Mouse (Mus musculus) MEL (cell line): Measurements from ENCODE around the gene Foxo3. TPM values are rescaled to one million over a fixed set of nuclear protein-coding genes. Genes with fewer than 3 reads are reported as not detected.

ENCODE experiments used
- CHD2 ChIP-seq: IDR thresholded peaks from 2 replicates; pipeline ENCODE4 v1.6.1; 2011; ENCODE audit warnings: low read length, improper control_type of control experiment
- CTCF ChIP-seq, 3 experiments: IDR thresholded peaks in 2 of 3; conservative IDR thresholded peaks in 1 of 3; 2 replicates each; pipeline ENCODE4 v1.5.1; 2011 to 2012; ENCODE audit warnings: low read length in 3 of 3, low read depth in 2 of 3, mild to moderate bottlenecking in 2 of 3, improper control_type of control experiment in 1 of 3, inconsistent platforms in 1 of 3, mixed read lengths in 1 of 3, moderate library complexity in 1 of 3; ENCODE audit not compliant: control insufficient read depth in 1 of 3, insufficient read depth in 1 of 3, poor library complexity in 1 of 3, severe bottlenecking in 1 of 3
- E2F4 ChIP-seq: IDR thresholded peaks from 2 replicates; pipeline ENCODE4 v1.6.1; 2011; ENCODE audit warnings: low read depth, low read length, improper control_type of control experiment, borderline replicate concordance
- EP300 ChIP-seq, 2 experiments: IDR thresholded peaks; 2 replicates each; pipeline ENCODE4 v1.6.1; 2011; ENCODE audit warnings: improper control_type of control experiment in 2 of 2, low read length in 2 of 2, low read depth in 1 of 2, mild to moderate bottlenecking in 1 of 2
- GABPA ChIP-seq: IDR thresholded peaks from 2 replicates; pipeline ENCODE4 v1.6.1; 2012; ENCODE audit warnings: low read depth, mild to moderate bottlenecking, inconsistent platforms, low read length, improper control_type of control experiment, moderate library complexity
- GATA1 ChIP-seq: IDR thresholded peaks from 2 replicates; pipeline ENCODE4 v1.6.1; 2011; ENCODE audit warnings: low read depth, low read length, improper control_type of control experiment
- JUND ChIP-seq: IDR thresholded peaks from 2 replicates; pipeline ENCODE4 v1.6.1; 2011; ENCODE audit warnings: low read depth, mild to moderate bottlenecking, improper control_type of control experiment, low read length
- KAT2A ChIP-seq: conservative IDR thresholded peaks from 2 replicates; pipeline ENCODE4 v1.6.1; 2012; ENCODE audit warnings: low read depth, low read length, improper control_type of control experiment, inconsistent platforms
- MAX ChIP-seq: IDR thresholded peaks from 2 replicates; pipeline ENCODE4 v1.6.1; 2011; ENCODE audit warnings: low read length, improper control_type of control experiment
- MXI1 ChIP-seq: IDR thresholded peaks from 2 replicates; pipeline ENCODE4 v1.6.1; 2011; ENCODE audit warnings: mild to moderate bottlenecking, low read depth, low read length, improper control_type of control experiment
- MYB ChIP-seq: IDR thresholded peaks from 2 replicates; pipeline ENCODE4 v1.6.1; 2011; ENCODE audit warnings: mild to moderate bottlenecking, low read depth, low read length, improper control_type of control experiment
- NELFE ChIP-seq: IDR thresholded peaks from 2 replicates; pipeline ENCODE4 v1.6.1; 2011; ENCODE audit warnings: low read depth, low read length, improper control_type of control experiment
- NRF1 ChIP-seq: IDR thresholded peaks from 2 replicates; pipeline ENCODE4 v1.6.1; 2014; ENCODE audit warnings: low read depth, mild to moderate bottlenecking, inconsistent platforms, low read length, improper control_type of control experiment, moderate library complexity; ENCODE audit not compliant: poor library complexity, insufficient read depth, severe bottlenecking
- POLR2A ChIP-seq, 2 experiments: IDR thresholded peaks; 2 replicates each; pipeline ENCODE4 v1.6.1; 2011 to 2012; ENCODE audit warnings: low read length in 2 of 2, mild to moderate bottlenecking in 2 of 2, control low read depth in 1 of 2, improper control_type of control experiment in 1 of 2, low read depth in 1 of 2, moderate library complexity in 1 of 2; ENCODE audit not compliant: control insufficient read depth in 1 of 2, insufficient read depth in 1 of 2, poor library complexity in 1 of 2
- POLR2AphosphoS2 ChIP-seq: IDR thresholded peaks from 2 replicates; pipeline ENCODE4 v1.6.1; 2011; ENCODE audit warnings: low read length, improper control_type of control experiment
- POLR2AphosphoS5 ChIP-seq: IDR thresholded peaks from 2 replicates; pipeline ENCODE4 v1.6.1; 2012; ENCODE audit warnings: low read depth, borderline replicate concordance, mild to moderate bottlenecking, inconsistent platforms, low read length, moderate library complexity, mixed read lengths
- RCOR1 ChIP-seq: IDR thresholded peaks from 2 replicates; pipeline ENCODE4 v1.6.1; 2012; ENCODE audit warnings: low read depth, mild to moderate bottlenecking, inconsistent platforms, low read length, improper control_type of control experiment
- SIN3A ChIP-seq: IDR thresholded peaks from 2 replicates; pipeline ENCODE4 v1.6.1; 2012; ENCODE audit warnings: low read length, improper control_type of control experiment, inconsistent platforms
- TCF12 ChIP-seq: IDR thresholded peaks from 2 replicates; pipeline ENCODE4 v1.6.1; 2014; ENCODE audit warnings: low read depth, mild to moderate bottlenecking, inconsistent platforms, low read length, improper control_type of control experiment, moderate library complexity
- UBTF ChIP-seq: IDR thresholded peaks from 2 replicates; pipeline ENCODE4 v1.6.1; 2012; ENCODE audit warnings: low read depth, mild to moderate bottlenecking, inconsistent platforms, low read length, improper control_type of control experiment, moderate library complexity, borderline replicate concordance; ENCODE audit not compliant: insufficient read depth
- USF1 ChIP-seq: IDR thresholded peaks from 2 replicates; pipeline ENCODE4 v1.6.1; 2014; ENCODE audit warnings: low read depth, mild to moderate bottlenecking, inconsistent platforms, low read length, improper control_type of control experiment, moderate library complexity
- USF2 ChIP-seq, 2 experiments: IDR thresholded peaks; 2 replicates each; pipeline ENCODE4 v1.6.1; 2011 to 2012; ENCODE audit warnings: improper control_type of control experiment in 2 of 2, low read length in 2 of 2, borderline replicate concordance in 1 of 2, inconsistent platforms in 1 of 2, low read depth in 1 of 2, mild to moderate bottlenecking in 1 of 2; ENCODE audit not compliant: insufficient read depth in 1 of 2
- ZC3H11A ChIP-seq: IDR thresholded peaks from 2 replicates; pipeline ENCODE4 v1.6.1; 2012; ENCODE audit warnings: low read depth, mild to moderate bottlenecking, inconsistent platforms, low read length, improper control_type of control experiment
- ZKSCAN1 ChIP-seq: IDR thresholded peaks from 2 replicates; pipeline ENCODE4 v1.6.1; 2012; ENCODE audit warnings: low read depth, mild to moderate bottlenecking, inconsistent platforms, low read length, improper control_type of control experiment, moderate library complexity
- ZMIZ1 ChIP-seq: IDR thresholded peaks from 2 replicates; pipeline ENCODE4 v1.6.1; 2012; ENCODE audit warnings: low read depth, mild to moderate bottlenecking, inconsistent platforms, low read length, improper control_type of control experiment, moderate library complexity
- ZNF384 ChIP-seq: IDR thresholded peaks from 2 replicates; pipeline ENCODE4 v1.6.1; 2012; ENCODE audit warnings: low read depth, mild to moderate bottlenecking, inconsistent platforms, low read length, improper control_type of control experiment
- polyA plus RNA-seq, 2 experiments: library from polyadenylated mRNA; stranded (reverse) in 1 of 2; unstranded in 1 of 2; fragments of >175 nt in 1 of 2; fragments of >200 nt in 1 of 2; gene quantifications; 2 replicates each; pipeline versions ENCODE4 v1.2.1 to v1.2.4; 2012; ENCODE audit warnings: low replicate concordance in 2 of 2, low read depth in 1 of 2; ENCODE audit not compliant: insufficient read length in 2 of 2, insufficient read depth in 1 of 2, missing spikeins in 1 of 2
- total RNA-seq: library from RNA; depleted of rRNA; stranded (reverse); fragments of 300-350 nt; gene quantifications from 2 replicates; pipeline ENCODE4 v1.2.3, GENCODE M21; 2012

The Foxo3 gene
- total and polyA plus RNA-seq, 3 experiments, result 21.0 to 103 (median 27.2) TPM

GRCm38 (mm10) chr10:42271454-42272230, 4.9 kb downstream of the Foxo3 start (continued):
- no peak for TF ChIP-seq JUND
- no peak for TF ChIP-seq GABPA
- TF ChIP-seq POLR2A (IDR thresholded peaks at IDR 0.05; ENCODE audit: control insufficient read depth in 1 of 2, insufficient read depth in 1 of 2, low read depth in 1 of 2, low read length in 2 of 2, poor library complexity in 1 of 2), result no peak
- no peak for TF ChIP-seq POLR2AphosphoS5
- TF ChIP-seq TCF12, result peak; percentile 71; the same call in 1 of the 2 replicates
- no peak for TF ChIP-seq NELFE
- TF ChIP-seq E2F4, result no peak
- TF ChIP-seq NRF1, result no peak
- TF ChIP-seq EP300 (IDR thresholded peaks at IDR 0.05; ENCODE audit: low read depth in 1 of 2, low read length in 2 of 2), result peak; percentile 77 to 78
- no peak for TF ChIP-seq USF1
- TF ChIP-seq MAX, result no peak
- no peak for TF ChIP-seq ZKSCAN1
- TF ChIP-seq MXI1, result peak; percentile 78
- peak; percentile 77 for TF ChIP-seq GATA1
- no peak for TF ChIP-seq MYB
- TF ChIP-seq CTCF (IDR thresholded peaks at IDR 0.05 in 2 of 3, conservative IDR thresholded peaks at IDR 0.05 in 1 of 3; ENCODE audit: control insufficient read depth in 1 of 3, insufficient read depth in 1 of 3, low read depth in 2 of 3, low read length in 3 of 3, poor library complexity in 1 of 3, severe bottlenecking in 1 of 3), result no peak
- no peak for TF ChIP-seq USF2 (IDR thresholded peaks at IDR 0.05; ENCODE audit: borderline replicate concordance in 1 of 2, insufficient read depth in 1 of 2, low read depth in 1 of 2, low read length in 2 of 2)
- no peak for TF ChIP-seq CHD2
- no peak for TF ChIP-seq UBTF
- TF ChIP-seq RCOR1, result peak; percentile 64
- no peak; the same call in 1 of the 2 replicates for TF ChIP-seq SIN3A
- no peak for TF ChIP-seq POLR2AphosphoS2
- no peak for TF ChIP-seq ZMIZ1
- TF ChIP-seq ZNF384, result no peak
- TF ChIP-seq ZC3H11A, result no peak
- no peak for TF ChIP-seq KAT2A
